Mouse (Mus musculus): ENCODE data around the gene Btnl1. TPM values are rescaled to one million over a fixed set of nuclear protein-coding genes. Genes with fewer than 3 reads are reported as not detected.

Btnl1 gene
- not detected for total RNA-seq (2018; cell fraction: chromatin; rRNA removed)
- not detected for total RNA-seq (2018; cell fraction: cytosol; rRNA removed)
- total RNA-seq (2018; cell fraction: nucleus; rRNA removed), result not detected
- not detected in 3 replicates for polyA plus RNA-seq (2018)

- 94% methylated on average over 2 of the region's 2 CpGs for WGBS (ENCODE audit: missing documents)
- Histone ChIP-seq H3K79me2 (ENCODE audit: inconsistent target) (no peaks in the 10 kb centered on the region), H3K36me3 (ENCODE audit: inconsistent target) (no peaks in the 10 kb centered on the region), H3K4me3 (ENCODE audit: inconsistent target) (no peak within 1 kb of the TSS), H3K27ac (no peak within 1 kb of the TSS)
These were observed at the start of gene Btnl1 for GRCm38 (mm10) chr17:34376847-34377246. Btnl1 (plus strand) TSS chr17:34377132.

GRCm38 (mm10) chr17:34329807-34330206 is 47.1 kb upstream of the Btnl1 start:
- Histone ChIP-seq H3K27ac (no peak overlapping the region), H3K4me3 (ENCODE audit: inconsistent target) (no peak overlapping the region), H3K79me2 (ENCODE audit: inconsistent target) (no peaks in the 10 kb centered on the region), H3K36me3 (ENCODE audit: inconsistent target) (no peaks in the 10 kb centered on the region)
- 60% methylated on average over 2 of the region's 2 CpGs for WGBS (ENCODE audit: missing documents)

GRCm38 (mm10) chr17:34331200-34331599 is 45.7 kb upstream of the Btnl1 start:
- no peak overlapping the region for H3K4me3 ChIP-seq (ENCODE audit: inconsistent target)
- 100% methylated on average over 1 of the region's 1 CpGs for WGBS (ENCODE audit: missing documents)
- no peak overlapping the region for H3K27ac ChIP-seq
- H3K79me2 ChIP-seq (ENCODE audit: inconsistent target), result no peaks in the 10 kb centered on the region
- H3K36me3 ChIP-seq (ENCODE audit: inconsistent target), result no peaks in the 10 kb centered on the region

- WGBS (ENCODE audit: missing documents), result 19% methylated on average over 3 of the region's 3 CpGs
- Histone ChIP-seq H3K4me3 (ENCODE audit: inconsistent target) (no peak overlapping the region), H3K36me3 (ENCODE audit: inconsistent target) (no peaks in the 10 kb centered on the region)
These were observed 36.1 kb upstream of the Btnl1 start for GRCm38 (mm10) chr17:34340619-34341402.

GRCm38 (mm10) chr17:34344882-34345281 is 32.0 kb upstream of the Btnl1 start:
- Histone ChIP-seq H3K4me3 (ENCODE audit: inconsistent target) (no peak overlapping the region), H3K27ac (no peak overlapping the region), H3K36me3 (ENCODE audit: inconsistent target) (no peaks in the 10 kb centered on the region), H3K79me2 (ENCODE audit: inconsistent target) (no peaks in the 10 kb centered on the region)
- WGBS (ENCODE audit: missing documents), result 87% methylated on average over 4 of the region's 4 CpGs

More at GRCm38 (mm10) chr17:34340619-34341402, 36.1 kb upstream of the Btnl1 start:
- Histone ChIP-seq H3K79me2 (ENCODE audit: inconsistent target) (no peaks in the 10 kb centered on the region), H3K27ac (0 out of 2 replicates have a peak overlapping the region, but pooled peaks have one; percentile 5)

- H3K27ac ChIP-seq, result no peak overlapping the region
- 92% methylated on average over 6 of the region's 7 CpGs for WGBS (ENCODE audit: missing documents)
- no peaks in the 10 kb centered on the region for H3K79me2 ChIP-seq (ENCODE audit: inconsistent target)
- no peak overlapping the region for H3K4me3 ChIP-seq (ENCODE audit: inconsistent target)
- H3K36me3 ChIP-seq (ENCODE audit: inconsistent target), result no peaks in the 10 kb centered on the region
These were observed 31.4 kb upstream of the Btnl1 start for GRCm38 (mm10) chr17:34345486-34345885.

GRCm38 (mm10) chr17:34346041-34346440 is 30.9 kb upstream of the Btnl1 start:
- H3K79me2 ChIP-seq (ENCODE audit: inconsistent target), result no peaks in the 10 kb centered on the region
- no peak overlapping the region for H3K27ac ChIP-seq
- H3K4me3 ChIP-seq (ENCODE audit: inconsistent target), result no peak overlapping the region
- 25% methylated on average over 3 of the region's 3 CpGs for WGBS (ENCODE audit: missing documents)
- no peaks in the 10 kb centered on the region for H3K36me3 ChIP-seq (ENCODE audit: inconsistent target)

- whole genome bisulfite sequencing (ENCODE audit: missing documents), result 3% methylated on average over 6 of the region's 6 CpGs
These were observed 29.2 kb upstream of the Btnl1 start for GRCm38 (mm10) chr17:34347606-34348308.

GRCm38 (mm10) chr17:34349429-34349828 is 27.5 kb upstream of the Btnl1 start:
- WGBS (ENCODE audit: missing documents), result 0% methylated on average over 4 of the region's 4 CpGs
- H3K4me3 ChIP-seq (ENCODE audit: inconsistent target), result no peak overlapping the region

More at GRCm38 (mm10) chr17:34347606-34348308, 29.2 kb upstream of the Btnl1 start:
- peak overlapping the region; percentile 27 for H3K27ac ChIP-seq
- no peaks in the 10 kb centered on the region for H3K36me3 ChIP-seq (ENCODE audit: inconsistent target)
- no peaks in the 10 kb centered on the region for H3K79me2 ChIP-seq (ENCODE audit: inconsistent target)
- no peak overlapping the region for H3K4me3 ChIP-seq (ENCODE audit: inconsistent target)

GRCm38 (mm10) chr17:34354539-34354938 is 22.4 kb upstream of the Btnl1 start, which contains the start of gene Btnl2:
Btnl2 (plus strand) TSS chr17:34354822.
- Histone ChIP-seq H3K79me2 (ENCODE audit: inconsistent target) (no peaks in the 10 kb centered on the region), H3K4me3 (ENCODE audit: inconsistent target) (no peak within 1 kb of the TSS), H3K36me3 (ENCODE audit: inconsistent target) (no peaks in the 10 kb centered on the region), H3K27ac (peak within 1 kb of the TSS; percentile 84)
- WGBS (ENCODE audit: missing documents), result 79% methylated on average over 5 of the region's 5 CpGs

More at GRCm38 (mm10) chr17:34349429-34349828, 27.5 kb upstream of the Btnl1 start:
- Histone ChIP-seq H3K27ac (no peak overlapping the region), H3K79me2 (ENCODE audit: inconsistent target) (no peaks in the 10 kb centered on the region), H3K36me3 (ENCODE audit: inconsistent target) (no peaks in the 10 kb centered on the region)

- Histone ChIP-seq H3K4me3 (ENCODE audit: inconsistent target) (no peak overlapping the region), H3K27ac (peak overlapping the region; percentile 84), H3K36me3 (ENCODE audit: inconsistent target) (no peaks in the 10 kb centered on the region), H3K79me2 (ENCODE audit: inconsistent target) (no peaks in the 10 kb centered on the region)
- WGBS (ENCODE audit: missing documents), result 0% methylated on average over 1 of the region's 1 CpGs
These were observed 22.0 kb upstream of the Btnl1 start for GRCm38 (mm10) chr17:34354940-34355339.

- H3K79me2 ChIP-seq (ENCODE audit: inconsistent target), result no peaks in the 10 kb centered on the region
- H3K27ac ChIP-seq, result no peak overlapping the region
- H3K36me3 ChIP-seq (ENCODE audit: inconsistent target), result no peaks in the 10 kb centered on the region
- WGBS (ENCODE audit: missing documents), result 92% methylated on average over 15 of the region's 15 CpGs
- no peak overlapping the region for H3K4me3 ChIP-seq (ENCODE audit: inconsistent target)
These were observed 13.9 kb upstream of the Btnl1 start for GRCm38 (mm10) chr17:34362954-34363546.

- Histone ChIP-seq H3K27ac (peak overlapping the region; percentile 63), H3K79me2 (ENCODE audit: inconsistent target) (no peaks in the 10 kb centered on the region), H3K4me3 (ENCODE audit: inconsistent target) (no peak overlapping the region), H3K36me3 (ENCODE audit: inconsistent target) (no peaks in the 10 kb centered on the region)
- WGBS (ENCODE audit: missing documents), result 32% methylated on average over 3 of the region's 3 CpGs
These were observed 13.1 kb upstream of the Btnl1 start for GRCm38 (mm10) chr17:34363676-34364310.

GRCm38 (mm10) chr17:34365031-34365430 is 11.9 kb upstream of the Btnl1 start:
- Histone ChIP-seq H3K27ac (peak overlapping the region; percentile 63), H3K36me3 (ENCODE audit: inconsistent target) (no peaks in the 10 kb centered on the region), H3K79me2 (ENCODE audit: inconsistent target) (no peaks in the 10 kb centered on the region), H3K4me3 (ENCODE audit: inconsistent target) (no peak overlapping the region)
- WGBS (ENCODE audit: missing documents), result 77% methylated on average over 10 of the region's 10 CpGs
